Mouse (Mus musculus) gastrocnemius, postnatal 25 days (tissue): ENCODE data around the gene Ccl11. TPM values are rescaled to one million over a fixed set of nuclear protein-coding genes. Genes with fewer than 3 reads are reported as not detected.
A peak's percentile ranks its signal among the peaks of the same experiment; 100 is the strongest.

ENCODE experiments used
- DNase-seq: peaks from one replicate; pipeline ENCODE4 v3.0.0; 2022
- total RNA-seq, 2 experiments: library from RNA; stranded (reverse); gene quantifications; 1 replicate in 1 of 2; 2 replicates in 1 of 2; pipeline ENCODE4 v1.2.3; 2021

The Ccl11 gene
- total RNA-seq, 2 experiments from 2014 or later: 12.2 to 14.3 TPM

- DNase-seq: peak; percentile 55
Observed at GRCm38 (mm10) chr11:82047746-82048415, 9.7 kb upstream of the Ccl11 start.

- DNase-seq: no peak
Observed at GRCm38 (mm10) chr11:82053849-82054248, 3.8 kb upstream of the Ccl11 start.

- peak; percentile 15 for DNase-seq
Observed at GRCm38 (mm10) chr11:82062226-82062625, 4.6 kb downstream of the Ccl11 start.

GRCm38 (mm10) chr11:82063454-82063853, 5.8 kb downstream of the Ccl11 start:
- no peak for DNase-seq

GRCm38 (mm10) chr11:82066953-82067571, 9.4 kb downstream of the Ccl11 start:
- no peak for DNase-seq

- DNase-seq: peak; percentile 35
Observed at GRCm38 (mm10) chr11:82071076-82071475, 13.5 kb downstream of the Ccl11 start.

- DNase-seq: no peak
Observed at GRCm38 (mm10) chr11:82072374-82072773, 14.8 kb downstream of the Ccl11 start.

- no peak for DNase-seq
Observed at GRCm38 (mm10) chr11:82072984-82073383, 15.4 kb downstream of the Ccl11 start.

GRCm38 (mm10) chr11:82073686-82074085, 16.1 kb downstream of the Ccl11 start:
- no peak for DNase-seq

- DNase-seq: no peak
Observed at GRCm38 (mm10) chr11:82077031-82077430, 19.4 kb downstream of the Ccl11 start.

- no peak for DNase-seq
Observed at GRCm38 (mm10) chr11:82078136-82078730, 20.6 kb downstream of the Ccl11 start.

- no peak for DNase-seq
Observed at GRCm38 (mm10) chr11:82080865-82081264, 23.2 kb downstream of the Ccl11 start.

GRCm38 (mm10) chr11:82084360-82084759, 26.7 kb downstream of the Ccl11 start:
- DNase-seq: no peak

- no peak for DNase-seq
Observed at GRCm38 (mm10) chr11:82099511-82100323, 42.1 kb downstream of the Ccl11 start.

GRCm38 (mm10) chr11:82101087-82101486, 43.5 kb downstream of the Ccl11 start:
- no peak for DNase-seq

GRCm38 (mm10) chr11:82101529-82101928, 43.9 kb downstream of the Ccl11 start, which contains the start of gene Ccl12:
TSS of gene Ccl12 (plus strand) at chr11:82101845.
- DNase-seq: no peak

GRCm38 (mm10) chr11:82109611-82110010, 52.0 kb downstream of the Ccl11 start:
- no peak for DNase-seq

- DNase-seq: no peak
Observed at GRCm38 (mm10) chr11:82110372-82111248, 53.0 kb downstream of the Ccl11 start.
